Mouse (Mus musculus) brain, embryonic 18.5 days (tissue): ENCODE results near the gene Ahnak.
"Not testable (repeated sequence)": the region's sequence is repeated elsewhere in the genome, so short reads cannot be mapped to it uniquely, and the experiment has no call there.

Experiments used
- DNase-seq: peaks from one replicate; pipeline ENCODE4 v3.0.0-alpha.2; 2012; ENCODE audit warnings: low read depth, low spot score

Ahnak gene

DNA sequence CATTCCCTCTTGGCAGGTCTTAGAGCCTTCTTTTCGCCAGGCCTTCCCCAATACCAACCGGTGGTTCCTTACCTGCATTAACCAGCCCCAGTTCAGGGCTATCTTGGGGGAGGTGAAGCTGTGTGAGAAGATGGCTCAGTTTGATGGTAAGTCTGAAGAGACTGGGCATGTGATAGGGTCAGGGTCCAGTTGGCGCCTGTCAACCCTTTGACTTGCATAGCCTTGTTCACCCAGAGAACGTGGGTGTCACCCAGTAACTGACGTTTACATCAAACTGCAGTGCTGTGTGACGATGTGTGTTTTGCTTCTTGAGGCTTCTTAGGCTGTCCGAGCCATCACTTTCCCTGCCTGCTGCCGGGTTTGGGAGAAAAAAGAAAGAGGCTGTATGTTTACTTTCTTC lies 16.6 kb upstream of the Ahnak start:
- not testable (repeated sequence) for DNase-seq

GRCm38 (mm10) chr19:8974638-8975037 lies 14.4 kb upstream of the Ahnak start:
- no peak for DNase-seq

DNA sequence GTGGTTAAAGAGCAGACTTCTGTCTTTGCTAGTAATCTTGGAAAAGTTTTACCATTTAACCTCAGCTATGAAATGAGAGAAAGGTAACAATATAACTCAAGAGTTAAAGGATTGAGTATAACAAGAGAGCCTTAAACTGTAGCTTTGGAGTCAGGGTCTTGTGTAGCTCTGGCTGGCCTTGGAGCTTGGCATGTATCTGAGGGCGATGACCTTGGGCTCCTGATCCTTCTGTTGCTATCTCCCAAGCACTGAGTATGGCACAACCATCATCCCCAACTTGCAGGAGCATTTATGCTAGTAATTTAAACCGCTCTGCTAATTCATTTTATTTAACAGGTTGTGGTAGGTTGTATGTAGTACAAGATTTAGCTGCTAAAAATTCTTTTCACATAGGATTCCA lies 13.6 kb upstream of the Ahnak start:
- DNase-seq: no peak

DNA sequence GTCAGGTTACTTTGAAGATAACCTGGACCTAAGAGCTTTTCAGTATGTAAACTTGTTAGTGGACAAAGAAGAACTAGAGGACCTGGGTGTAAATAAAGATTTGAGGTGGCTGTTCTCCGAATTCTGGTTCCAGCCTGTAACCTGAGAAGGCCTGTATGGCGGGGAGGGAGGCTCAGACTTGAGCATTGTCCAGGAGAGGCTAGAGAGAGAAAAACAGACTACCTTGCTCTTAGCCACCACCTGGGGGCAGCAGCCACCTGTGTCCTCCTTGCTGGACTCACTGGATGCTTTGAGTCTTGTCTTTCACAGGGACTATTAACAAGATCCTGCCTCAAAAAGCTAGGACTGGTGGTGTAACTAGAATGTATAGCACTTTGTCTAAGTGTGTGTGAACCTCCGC lies 12.5 kb upstream of the Ahnak start:
- no peak for DNase-seq

DNA sequence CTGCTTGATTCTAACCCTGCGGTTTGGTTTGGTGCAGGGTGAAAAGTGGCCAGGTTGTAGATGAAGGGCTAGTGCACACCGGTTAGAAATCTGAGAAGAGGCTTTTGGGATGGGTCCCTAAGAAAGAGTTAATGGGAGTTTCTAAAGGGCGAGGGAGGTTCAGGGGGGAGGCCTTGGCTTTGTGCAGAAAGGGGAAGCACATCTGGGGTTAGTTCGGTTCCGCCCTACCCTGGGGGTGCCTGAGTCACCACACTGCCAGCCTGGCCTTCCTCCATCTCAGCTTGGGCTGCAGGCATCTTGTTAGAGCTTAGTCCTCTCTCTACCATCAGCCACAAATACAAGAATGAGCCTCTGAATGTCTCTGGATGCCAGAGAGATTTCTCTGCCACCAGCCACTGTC lies 8.3 kb upstream of the Ahnak start:
- no peak for DNase-seq

DNA sequence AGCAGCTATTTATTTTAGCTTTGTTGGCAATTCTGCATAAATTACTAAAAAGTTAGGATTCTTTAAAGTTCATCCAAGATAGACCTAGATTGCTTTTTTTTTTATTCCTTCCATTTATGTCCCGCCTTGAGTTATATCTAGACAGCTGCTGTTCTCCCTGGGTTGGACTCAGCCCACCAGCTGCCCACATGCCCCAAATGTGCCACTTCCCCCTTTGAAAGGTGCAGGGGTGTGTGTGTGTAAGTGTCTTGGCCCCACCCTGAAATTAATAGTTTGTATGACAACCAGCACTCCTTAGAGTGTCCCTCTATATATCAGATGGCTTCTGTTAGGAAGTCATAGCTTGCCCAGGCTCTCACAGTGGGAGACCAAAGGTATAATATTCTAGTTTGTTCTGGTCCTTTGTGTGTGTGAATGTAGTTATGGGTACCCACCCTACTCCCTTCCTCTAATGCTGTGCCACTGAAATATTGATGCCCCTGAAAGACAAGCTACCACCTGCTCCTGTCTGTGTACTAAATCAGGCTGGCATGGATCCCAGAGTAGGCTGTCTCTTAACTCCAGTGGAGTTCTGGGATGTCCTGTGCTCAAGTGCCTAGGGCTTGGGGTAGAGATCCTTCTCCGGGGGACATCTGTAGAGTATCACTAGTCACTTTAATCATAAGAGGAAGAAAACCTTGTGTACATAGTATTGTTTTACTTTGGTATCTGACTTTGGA lies 7.5 kb upstream of the Ahnak start:
- DNase-seq: no peak

DNA sequence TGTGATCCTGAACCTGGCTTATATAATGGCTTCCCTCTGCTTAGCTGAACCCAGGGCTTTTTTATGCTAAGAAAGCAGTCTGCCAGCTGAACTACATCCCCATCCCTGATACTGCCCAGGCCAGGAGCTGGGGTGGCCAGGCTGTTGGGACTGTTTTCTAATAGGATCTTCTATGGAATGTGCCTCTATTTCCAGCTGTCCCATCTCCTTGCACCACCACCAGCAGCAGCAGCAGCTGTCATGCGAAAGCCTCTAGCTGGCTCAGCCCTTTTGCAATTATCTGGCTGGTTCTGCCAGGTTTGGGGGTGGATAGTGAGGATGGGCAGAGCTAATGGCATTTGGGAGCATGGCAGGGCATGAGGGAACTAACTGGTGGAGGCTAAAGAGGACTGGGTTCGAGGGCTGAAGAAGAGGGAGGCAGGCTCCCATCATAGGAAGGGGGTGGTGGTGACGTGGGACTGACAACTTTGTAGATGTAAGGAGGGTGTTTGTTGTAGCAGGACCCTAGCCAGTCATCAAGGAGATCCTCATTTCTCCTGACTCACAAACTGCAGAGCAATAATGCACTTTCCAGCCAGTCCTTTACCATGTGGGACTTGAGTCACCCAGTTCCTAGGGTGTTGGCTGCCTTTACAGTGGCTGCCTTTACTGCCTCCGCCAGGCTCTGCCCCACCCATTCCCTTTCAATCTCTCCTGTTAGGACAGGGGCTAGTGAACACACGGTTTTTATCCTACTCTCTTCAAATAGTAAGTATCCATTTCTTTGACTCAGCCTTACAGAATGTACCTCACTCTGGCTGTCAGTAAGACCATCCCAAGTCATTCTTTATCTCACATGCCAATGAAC lies 6.6 kb upstream of the Ahnak start:
- no peak for DNase-seq

- no peak for DNase-seq
Observed at GRCm38 (mm10) chr19:8983150-8983650, 5.9 kb upstream of the Ahnak start.

GRCm38 (mm10) chr19:8984255-8984868 lies 4.7 kb upstream of the Ahnak start:
- DNase-seq: peak; percentile 76

DNA sequence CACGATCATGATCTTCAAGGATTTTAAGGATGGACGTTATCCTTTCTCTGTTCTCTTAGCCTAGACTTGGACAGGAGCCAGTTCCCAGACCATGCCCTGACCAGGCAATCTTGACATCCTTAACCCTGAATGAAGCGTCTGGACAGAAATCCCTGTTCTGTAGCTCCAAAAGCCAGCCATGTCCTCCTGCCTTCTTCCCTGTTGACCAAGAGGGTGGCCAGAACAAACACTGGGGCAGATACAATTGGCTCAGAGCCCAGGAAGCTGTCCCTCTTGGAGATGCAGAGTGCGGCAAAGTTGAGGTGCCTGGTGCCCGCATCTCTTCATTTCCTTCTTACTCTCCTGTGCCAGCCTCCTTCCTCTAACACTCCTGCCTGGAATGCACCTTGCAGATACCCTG lies 3.2 kb upstream of the Ahnak start:
- DNase-seq: no peak

DNA sequence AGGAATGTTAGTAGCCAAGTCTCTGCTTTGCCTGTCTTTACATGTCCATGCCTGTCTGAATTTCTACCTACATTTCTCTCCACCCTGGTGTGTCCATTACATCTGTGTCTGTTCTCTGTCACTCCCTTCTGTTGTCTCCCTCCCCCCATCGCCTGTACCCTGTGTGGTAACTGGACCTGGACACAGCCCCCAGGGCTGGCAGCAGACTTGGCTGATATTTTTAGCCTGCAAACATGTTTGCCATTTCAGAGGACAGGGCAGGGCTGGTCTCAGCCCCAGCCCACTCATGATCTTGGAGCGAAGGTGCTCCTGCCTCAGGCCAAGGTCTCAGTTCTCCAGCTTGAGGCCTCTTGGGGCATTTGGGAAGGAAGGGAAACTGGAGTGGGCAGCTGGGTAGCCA lies 1.3 kb upstream of the Ahnak start:
- DNase-seq: no peak

- no peak for DNase-seq
Observed at GRCm38 (mm10) chr19:8988346-8989065, 578 bp upstream of the Ahnak start.

DNA sequence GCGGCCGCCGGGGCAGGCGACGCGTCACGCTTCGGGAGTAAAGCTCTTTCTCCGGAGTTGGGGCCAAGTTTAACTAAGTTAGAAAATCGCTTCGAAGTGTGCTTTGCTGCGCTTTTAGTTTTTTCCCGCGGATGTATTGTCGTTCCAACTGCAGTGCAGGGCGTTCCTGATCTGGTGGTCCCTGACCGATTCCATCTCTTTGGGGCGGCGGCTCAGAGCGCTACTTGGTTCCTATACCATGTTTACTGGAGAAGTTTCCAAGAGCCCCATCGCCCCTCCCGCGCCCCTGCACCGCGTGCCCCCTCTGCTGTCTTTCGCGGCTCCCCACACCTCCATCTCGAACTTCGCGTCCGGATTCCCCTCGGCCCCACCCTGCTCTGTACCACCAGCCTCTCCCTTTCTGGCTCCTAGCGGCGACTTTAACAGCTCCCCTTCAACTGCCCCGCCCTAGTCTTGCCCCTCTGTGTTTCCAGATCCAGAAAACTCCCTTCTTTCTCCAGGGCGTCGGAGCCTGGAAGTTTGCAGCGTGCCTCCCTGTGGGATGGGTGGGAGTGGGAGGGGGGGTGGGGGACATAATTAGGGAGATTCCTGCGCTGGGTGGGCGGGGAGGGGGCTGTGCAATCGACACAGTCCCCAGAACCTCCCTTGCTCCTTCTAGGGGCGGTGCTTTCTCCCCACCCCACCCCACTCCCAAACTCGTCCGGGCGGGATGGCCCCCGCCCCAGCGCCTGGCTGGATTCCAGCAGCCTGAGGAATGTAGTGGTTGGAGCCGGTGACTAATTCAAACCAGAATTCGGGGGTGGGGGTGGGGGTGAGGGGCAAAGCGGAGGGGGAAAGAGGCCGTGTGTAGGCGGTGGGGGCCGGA lies 715 bp downstream of the Ahnak start:
- no peak for DNase-seq

DNA sequence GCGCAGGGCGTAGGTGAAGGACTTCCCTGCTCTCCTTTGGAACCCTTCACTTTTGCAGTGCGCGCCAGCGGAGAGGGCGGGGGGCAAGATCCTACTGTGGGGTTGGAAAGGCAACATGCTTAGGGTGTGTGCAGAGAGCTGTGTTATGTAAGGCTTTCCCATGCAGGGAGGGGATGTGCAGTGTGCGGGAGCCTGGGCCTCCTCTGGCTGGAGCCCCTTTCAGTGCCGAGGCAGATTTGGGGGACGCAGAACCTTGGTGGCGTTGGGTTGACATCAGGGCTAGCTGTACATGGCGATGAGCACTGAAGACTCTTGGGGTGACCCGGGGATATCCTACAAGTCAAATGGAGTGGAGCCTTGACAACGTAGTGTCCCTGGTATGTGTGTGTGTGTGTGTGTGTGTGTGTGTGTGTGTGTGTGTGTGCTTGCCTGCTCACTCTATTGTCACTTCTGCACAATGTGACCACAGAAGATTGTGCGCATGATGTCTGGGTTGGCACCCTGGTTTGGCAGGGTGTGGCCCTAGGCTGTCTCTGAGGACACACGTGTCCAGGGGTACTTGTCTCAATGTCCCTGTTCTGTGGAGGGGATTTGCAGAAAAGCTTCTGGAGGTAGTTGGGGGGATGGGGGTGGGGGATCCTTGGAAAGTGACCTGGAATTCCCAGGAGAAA lies 1.5 kb downstream of the Ahnak start:
- DNase-seq: no peak

DNA sequence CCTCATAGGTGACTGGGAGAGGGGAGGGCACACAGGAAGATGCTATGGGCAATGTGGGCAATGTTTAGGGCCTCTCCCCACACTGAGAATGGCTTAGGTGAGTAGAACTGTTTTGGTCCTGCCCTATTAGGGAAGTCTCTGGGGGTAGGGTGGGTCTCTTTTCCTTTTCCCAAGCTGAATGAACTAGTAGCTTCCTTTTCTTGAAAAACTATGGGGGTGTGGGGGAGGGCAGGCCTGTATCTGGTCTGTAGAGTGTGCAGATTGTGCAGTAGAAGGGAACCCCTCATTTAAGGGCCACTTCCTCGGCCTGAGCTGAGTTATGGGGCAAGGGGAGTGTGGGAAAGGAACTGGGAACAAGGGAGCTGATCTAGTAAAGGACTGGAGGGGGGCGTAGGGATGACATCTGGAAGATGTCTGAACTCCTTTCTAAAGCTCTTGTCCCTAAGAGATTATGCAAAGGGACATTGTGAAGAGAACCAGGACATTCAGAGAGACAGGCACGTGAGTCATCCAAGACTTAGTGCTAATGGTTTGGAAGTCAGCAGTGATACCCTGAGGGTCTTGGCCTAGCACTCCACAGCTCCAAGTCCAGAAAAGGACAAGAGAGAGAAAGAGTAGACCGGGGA lies 2.3 kb downstream of the Ahnak start:
- DNase-seq: no peak

GRCm38 (mm10) chr19:8991871-8992735 lies 3.0 kb downstream of the Ahnak start:
- DNase-seq: no peak

DNA sequence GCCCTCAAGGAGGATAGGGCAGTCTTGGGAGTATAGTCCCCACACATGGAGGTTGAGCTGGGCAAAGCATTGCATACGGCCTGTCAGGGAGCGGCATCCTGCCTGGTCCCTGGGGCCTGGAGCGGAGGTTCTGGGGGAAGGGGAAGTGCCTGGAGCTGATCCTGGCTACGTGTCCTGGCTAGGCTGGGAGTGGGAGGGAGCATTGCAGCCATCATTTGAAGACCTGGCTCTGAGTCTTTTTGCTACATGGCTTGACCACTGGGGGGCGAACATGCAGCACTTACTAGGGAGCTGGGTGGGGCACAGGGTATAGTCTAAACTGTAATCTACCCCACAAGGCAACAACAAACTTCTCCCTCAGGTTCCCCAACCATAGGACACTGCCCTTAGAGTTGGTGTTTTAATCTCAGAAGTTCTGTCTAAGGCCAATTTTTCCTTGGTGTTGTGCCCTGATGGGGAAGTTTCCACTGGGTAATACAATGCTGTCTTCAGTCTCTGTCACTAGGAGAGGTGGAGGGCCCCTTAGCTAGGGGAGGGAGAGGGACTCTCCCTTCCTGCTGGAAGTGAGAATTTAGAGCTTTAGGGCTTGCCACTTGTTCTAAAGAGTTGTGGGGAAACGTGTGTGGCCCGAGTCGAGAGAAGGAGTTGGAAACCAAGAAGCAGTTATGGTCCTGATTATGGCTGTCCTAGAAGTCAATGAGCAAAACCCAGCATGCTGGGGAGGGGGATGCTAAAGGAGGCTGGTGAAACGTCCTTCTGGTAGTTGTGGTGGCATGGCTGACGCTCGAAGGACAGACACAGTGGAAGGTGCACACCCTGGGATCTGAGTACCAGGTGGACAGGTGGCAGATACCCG lies 3.9 kb downstream of the Ahnak start:
- DNase-seq: no peak

DNA sequence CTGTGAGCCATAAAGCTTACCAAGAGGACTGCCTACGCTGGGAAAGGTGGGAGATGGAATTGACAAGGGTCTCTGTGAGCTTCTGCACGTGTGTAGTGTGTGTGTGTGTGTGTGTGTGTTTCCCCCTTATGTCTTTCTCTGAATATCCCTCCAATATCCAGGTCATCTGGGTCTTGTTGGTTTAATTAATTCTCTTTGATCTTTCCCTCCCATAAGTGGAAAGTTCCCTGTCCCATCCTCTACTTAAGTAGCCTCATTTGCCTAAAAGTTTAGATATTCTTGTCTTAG lies 4.5 kb downstream of the Ahnak start:
- DNase-seq: no peak
